Mouse (Mus musculus) cerebellum, postnatal 4 days (tissue): Measurements from ENCODE around the gene Ahnak.
A peak's percentile ranks its signal among the peaks of the same experiment; 100 is the strongest.
"Not testable (repeated sequence)": the region's sequence is repeated elsewhere in the genome, so short reads cannot be mapped to it uniquely, and the experiment has no call there.

ENCODE experiments used
- DNase-seq, 2 experiments: peaks; one replicate each; pipeline ENCODE4 v3.0.0; 2022; ENCODE audit warnings: low spot score in 2 of 2, mixed read lengths in 1 of 2

The Ahnak gene

GRCm38 (mm10) chr19:9097441-9097840, 108.4 kb downstream of the Ahnak start:
- peak in 1 of 2 experiments; percentile 34 for DNase-seq

- DNase-seq = no peak
Measured at GRCm38 (mm10) chr19:9099751-9100150, 110.7 kb downstream of the Ahnak start.

- DNase-seq = no peak
Measured at GRCm38 (mm10) chr19:9100297-9101061, 111.4 kb downstream of the Ahnak start.

GRCm38 (mm10) chr19:9101062-9101457, 112.0 kb downstream of the Ahnak start:
- DNase-seq = no peak

DNA sequence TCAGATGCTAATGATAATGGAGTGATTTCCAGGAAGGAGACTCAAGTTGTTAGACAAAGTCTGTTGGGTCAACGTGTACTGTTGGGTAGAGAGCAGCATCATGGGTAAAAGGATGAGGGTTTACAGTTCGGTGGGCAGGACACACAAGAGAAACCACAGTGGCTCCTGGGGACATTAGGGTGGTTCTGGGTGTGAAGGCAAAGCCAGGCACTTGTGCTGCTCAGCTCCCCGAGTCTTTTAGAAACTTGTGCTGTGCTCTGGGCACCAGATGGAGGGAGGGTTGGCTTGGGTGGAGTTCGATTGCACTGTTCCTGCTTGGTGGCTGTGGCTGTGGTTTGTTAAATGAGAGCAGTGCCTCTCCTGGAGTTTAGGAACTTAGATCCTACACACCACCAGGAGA, 114.9 kb downstream of the Ahnak start:
- DNase-seq = no peak

DNA sequence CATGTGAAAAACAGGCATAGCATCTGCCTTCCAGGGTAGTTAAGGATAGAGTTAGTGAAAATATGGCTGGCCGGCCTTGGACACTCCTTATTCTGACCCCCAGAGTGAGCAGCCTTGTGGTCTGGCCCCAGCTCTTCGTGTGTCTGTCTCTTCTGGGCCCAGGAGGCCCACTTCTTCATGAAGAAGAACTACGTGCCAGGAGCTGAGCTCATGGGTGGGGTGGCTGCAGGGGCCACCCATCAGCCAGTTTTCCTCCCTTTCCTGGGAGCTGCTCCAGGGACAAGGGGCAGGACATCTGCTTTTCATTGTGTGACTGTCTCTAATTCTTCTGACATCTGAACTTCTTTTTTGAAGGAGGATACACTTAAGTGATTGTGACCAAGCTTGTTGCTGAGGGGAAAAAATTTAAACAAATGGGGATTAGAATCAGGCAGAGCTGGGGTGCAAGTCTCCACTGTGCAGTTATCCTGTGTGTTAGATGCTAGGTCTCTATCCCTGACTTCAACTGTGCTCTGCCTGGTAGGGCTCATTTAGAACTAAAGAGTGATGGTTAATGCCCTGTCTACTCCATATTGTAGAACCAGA, 116.1 kb downstream of the Ahnak start:
- DNase-seq = no peak

GRCm38 (mm10) chr19:9106096-9106495, 117.0 kb downstream of the Ahnak start:
- DNase-seq = no peak

DNA sequence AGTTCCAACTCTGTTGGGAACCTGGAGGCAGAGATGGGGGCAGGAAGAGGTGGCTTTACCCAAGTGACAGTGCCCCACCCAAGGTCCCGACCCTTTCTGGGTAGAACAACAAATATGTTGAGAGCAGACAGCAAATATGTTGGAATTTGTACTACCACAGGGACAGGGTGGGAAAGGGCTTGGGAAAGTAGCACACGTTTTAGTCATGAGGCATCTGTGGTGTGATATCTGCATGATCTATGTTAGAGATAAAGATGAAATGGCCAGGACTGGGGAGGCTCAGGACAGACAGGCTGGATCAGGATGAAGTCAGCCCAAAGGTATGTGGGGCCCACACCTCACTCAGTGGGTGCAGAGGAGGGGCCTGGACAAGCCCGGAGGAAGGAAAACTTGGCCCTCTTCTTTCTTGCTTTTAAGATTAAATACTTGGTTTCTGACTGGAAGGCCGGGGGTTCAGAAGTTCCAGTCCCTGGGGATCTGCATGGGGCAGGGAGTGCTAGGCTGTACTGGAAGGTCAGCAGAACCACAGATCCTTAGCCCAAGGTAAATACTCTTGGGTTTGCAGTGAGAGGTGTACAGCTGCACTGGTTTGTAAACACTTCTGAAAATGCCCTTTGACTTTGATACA, 117.8 kb downstream of the Ahnak start:
- DNase-seq = no peak

DNA sequence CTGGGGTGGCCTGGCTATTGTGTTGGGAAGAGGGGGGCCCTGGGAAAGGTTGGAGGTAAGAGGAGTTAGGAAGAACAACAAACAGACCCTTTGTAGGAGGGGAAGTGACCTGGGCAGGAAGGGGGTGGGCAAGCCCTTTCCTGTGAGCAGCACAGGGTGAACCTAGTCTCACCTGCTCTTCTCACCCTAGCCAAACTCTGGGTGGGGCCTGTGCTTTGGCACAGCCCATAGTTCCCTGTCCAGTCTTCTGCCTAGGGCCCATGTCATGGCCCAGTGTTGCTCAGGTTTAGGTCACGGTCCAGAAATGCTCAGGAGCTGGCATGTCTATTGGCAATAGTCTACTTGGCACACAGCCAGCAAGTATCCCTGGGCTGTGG, 118.3 kb downstream of the Ahnak start:
- DNase-seq = no peak

- DNase-seq = no peak
Measured at GRCm38 (mm10) chr19:9108536-9108935, 119.5 kb downstream of the Ahnak start.

DNA sequence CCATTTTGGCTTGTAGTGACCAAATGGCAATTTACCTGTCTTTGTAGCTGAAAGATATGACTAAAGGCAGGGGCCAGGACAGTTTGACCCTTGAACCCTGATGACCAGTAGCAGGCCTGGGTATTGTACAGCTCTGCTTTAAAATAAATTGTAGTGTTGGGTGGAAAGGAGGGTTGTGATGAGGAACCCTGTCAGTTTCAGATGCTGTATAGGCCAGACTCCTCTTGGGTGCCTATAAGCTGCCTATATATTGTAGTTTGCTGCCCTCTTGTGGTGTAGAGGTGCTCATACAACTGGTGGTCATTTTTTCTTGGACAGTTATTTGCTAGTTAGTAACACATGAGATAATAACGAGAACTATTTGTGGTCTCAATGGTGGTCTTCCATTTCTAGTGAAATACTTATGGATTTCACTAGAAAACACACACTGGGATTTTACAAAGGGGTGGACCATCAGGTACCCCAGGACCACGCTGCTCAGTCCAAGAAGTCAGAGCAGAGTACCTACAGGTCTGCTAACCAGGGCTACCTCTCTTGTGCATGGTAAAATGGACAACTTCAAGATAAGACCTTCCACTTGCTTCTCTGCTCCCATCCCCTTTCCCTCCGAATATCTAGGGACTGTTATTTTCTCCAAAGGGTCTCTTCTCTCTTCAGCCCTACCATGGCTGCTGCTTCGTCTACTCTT, 121.2 kb downstream of the Ahnak start:
- DNase-seq = peak in 1 of 2 experiments; percentile 21

- no peak for DNase-seq
Measured at GRCm38 (mm10) chr19:9112043-9112442, 123.0 kb downstream of the Ahnak start.

DNA sequence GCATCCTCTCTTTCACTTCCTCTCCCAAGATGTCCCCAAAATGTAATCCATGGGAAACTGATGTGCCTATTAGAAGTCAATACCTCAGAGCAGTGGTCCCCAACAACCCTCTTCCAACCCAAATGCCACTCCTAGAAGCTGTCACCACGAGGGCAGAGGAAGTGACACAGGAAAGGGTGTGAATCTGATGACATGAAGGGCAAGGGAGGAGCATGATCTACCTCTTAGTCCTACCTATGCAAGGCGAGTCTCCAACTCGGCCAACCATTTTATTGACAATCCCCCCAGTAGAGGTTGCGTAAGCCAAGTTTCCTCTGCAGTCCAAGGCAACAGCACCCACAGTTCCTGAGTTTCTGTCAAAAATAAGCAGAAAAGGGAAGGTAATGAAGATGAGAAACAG, 127.2 kb downstream of the Ahnak start:
- no peak for DNase-seq

DNA sequence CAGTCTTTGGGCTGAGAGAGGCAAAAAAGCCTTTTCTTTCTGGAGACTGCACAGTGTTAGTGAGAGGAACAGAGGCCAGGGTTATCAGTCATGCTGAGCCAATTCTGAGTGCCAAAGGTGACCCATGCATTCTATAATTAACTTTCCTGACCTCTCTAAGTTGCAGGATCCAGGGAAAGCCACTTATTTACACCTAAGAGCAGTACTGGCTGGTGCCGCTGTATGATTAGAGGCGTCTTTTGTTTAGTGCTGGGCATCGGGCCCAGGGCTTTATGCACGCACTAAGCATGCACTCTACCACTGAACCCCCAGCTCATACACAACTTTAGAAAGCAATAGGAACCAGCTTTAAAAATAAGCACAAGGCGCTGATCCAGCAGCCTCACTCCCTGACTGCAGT, 128.2 kb downstream of the Ahnak start:
- DNase-seq = no peak

GRCm38 (mm10) chr19:9119655-9120425, 130.8 kb downstream of the Ahnak start:
- DNase-seq = no peak

DNA sequence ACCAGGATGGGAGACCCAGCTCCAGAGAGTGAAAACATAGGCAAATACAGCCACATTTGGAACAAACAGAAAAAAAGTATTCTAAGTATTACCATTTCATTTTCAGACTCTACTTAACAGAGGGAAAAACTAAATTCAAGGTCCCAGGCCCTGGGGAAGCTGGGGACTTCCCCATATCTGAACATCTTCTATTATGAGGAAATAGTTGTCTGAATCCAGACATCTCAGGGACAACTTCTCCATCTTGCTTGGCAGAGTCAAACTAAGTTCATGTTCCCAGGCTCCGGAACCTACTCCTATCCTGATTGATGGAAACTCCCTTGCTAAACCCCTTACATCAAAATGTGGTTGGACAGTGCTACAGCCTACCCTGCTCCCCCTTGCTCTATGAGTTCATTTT, 133.3 kb downstream of the Ahnak start:
- no peak for DNase-seq

- not testable (repeated sequence) for DNase-seq
Measured at GRCm38 (mm10) chr19:9123986-9124385, 134.9 kb downstream of the Ahnak start.
